Mouse (Mus musculus) C2C12 (cell line): ENCODE data around the gene Sox5. TPM values are rescaled to one million over a fixed set of nuclear protein-coding genes. Genes with fewer than 3 reads are reported as not detected.

ENCODE experiments used
- H3K27me3 ChIP-seq: one replicate; pipeline ENCODE4 v1.6.1; 2011; ENCODE audit not compliant: control insufficient read depth, insufficient read depth, insufficient read length
- H3K36me3 ChIP-seq: one replicate; pipeline ENCODE4 v1.6.1; 2011; ENCODE audit not compliant: control insufficient read depth, insufficient read depth
- H3K4me3 ChIP-seq: one replicate; pipeline ENCODE4 v1.5.1; 2011; ENCODE audit warnings: mild to moderate bottlenecking, control low read depth; ENCODE audit not compliant: poor library complexity, insufficient read depth, severe bottlenecking
- H3K79me2 ChIP-seq: one replicate; pipeline ENCODE4 v1.6.1; 2011; ENCODE audit not compliant: control insufficient read depth, insufficient read depth
- H3K79me3 ChIP-seq: one replicate; pipeline ENCODE4 v1.6.1; 2011; ENCODE audit warnings: low read depth, control low read depth
- H3ac ChIP-seq: one replicate; pipeline ENCODE3; 2011; ENCODE audit warnings: low read depth; ENCODE audit not compliant: control insufficient read depth, insufficient read length
- CEBPB ChIP-seq: IDR thresholded peaks from one replicate; pipeline ENCODE4 v1.6.1; 2011; ENCODE audit warnings: low read depth, mild to moderate bottlenecking, control low read depth, moderate library complexity
- CTCF ChIP-seq: IDR thresholded peaks from one replicate; pipeline ENCODE4 v1.5.1; 2011; ENCODE audit not compliant: control insufficient read depth, insufficient read depth, insufficient read length
- FOSL1 ChIP-seq: IDR thresholded peaks from one replicate; pipeline ENCODE4 v1.8.0; 2011; ENCODE audit warnings: mild to moderate bottlenecking, low read length; ENCODE audit not compliant: poor library complexity, insufficient read depth, severe bottlenecking
- MAX ChIP-seq: IDR thresholded peaks from one replicate; pipeline ENCODE4 v1.6.1; 2011; ENCODE audit warnings: mild to moderate bottlenecking, control low read depth
- MYOD1 ChIP-seq: IDR thresholded peaks from one replicate; pipeline ENCODE4 v1.6.1; 2011; ENCODE audit warnings: low read depth; ENCODE audit not compliant: control insufficient read depth, insufficient read length
- MYOG ChIP-seq: IDR thresholded peaks from one replicate; pipeline ENCODE4 v1.6.1; 2011; ENCODE audit not compliant: control insufficient read depth, insufficient read length; ENCODE audit errors: extremely low read depth
- USF1 ChIP-seq: IDR thresholded peaks from one replicate; pipeline ENCODE4 v1.6.1; 2011; ENCODE audit warnings: low read depth, mild to moderate bottlenecking, control low read depth, moderate library complexity
- long read RNA-seq, 2 experiments: library from polyadenylated mRNA; unstranded; transcript quantifications; one replicate each; pipeline ENCODE4 v2.0.0; 2019 to 2020
- polyA plus RNA-seq: library from polyadenylated mRNA; unstranded; fragments of >200 nt; fragmentation: generic; extraction: Trizol; gene quantifications from one replicate; pipeline ENCODE4 v1.2.1, GENCODE M21; 2012; ENCODE audit warnings: missing spikeins

Sox5 gene
- polyA plus RNA-seq, result 0.07 TPM
- long read RNA-seq, experiment 1, result 0 reads
- long read RNA-seq, experiment 2, partial matches to known transcripts, result 1 of 3 reads
- long read RNA-seq, experiment 2, other reads (novel, unspliced or antisense), result 1 of 3 reads

GRCm38 (mm10) chr6:144781431-144782030 lies at the start of gene Sox5:
TSS of gene Sox5 (minus strand) at chr6:144781977.
- Histone ChIP-seq H3K4me3 (peak within 1 kb of the TSS; percentile 34), H3K27me3 (no peaks in the 10 kb centered on the region), H3K79me2 (no peaks in the 10 kb centered on the region), H3ac (peak within 1 kb of the TSS; percentile 81), H3K36me3 (no peaks in the 10 kb centered on the region), H3K79me3 (no peaks in the 10 kb centered on the region)
- no peak for TF ChIP-seq MAX
- TF ChIP-seq USF1, result no peak

GRCm38 (mm10) chr6:144825018-144825602 lies 43.3 kb upstream of the Sox5 start:
- H3K36me3 ChIP-seq, result no peaks in the 10 kb centered on the region
- TF ChIP-seq MYOD1 (no peak), USF1 (no peak), MYOG (no peak), CTCF (no peak), MAX (no peak), CEBPB (no peak), FOSL1 (no peak)
- no peaks in the 10 kb centered on the region for H3K27me3 ChIP-seq
- no peak overlapping the region for H3ac ChIP-seq
- H3K4me3 ChIP-seq, result no peak overlapping the region
- H3K79me3 ChIP-seq, result no peaks in the 10 kb centered on the region
- no peaks in the 10 kb centered on the region for H3K79me2 ChIP-seq

- TF ChIP-seq MYOD1 (no peak), CEBPB (no peak)
- Histone ChIP-seq H3K36me3 (no peaks in the 10 kb centered on the region), H3ac (no peak overlapping the region), H3K79me3 (no peaks in the 10 kb centered on the region), H3K4me3 (no peak overlapping the region), H3K27me3 (no peaks in the 10 kb centered on the region), H3K79me2 (no peaks in the 10 kb centered on the region)
Observed at GRCm38 (mm10) chr6:144824153-144824552, 42.4 kb upstream of the Sox5 start.

GRCm38 (mm10) chr6:144822594-144822993 lies 40.8 kb upstream of the Sox5 start:
- TF ChIP-seq CEBPB, result no peak
- TF ChIP-seq USF1, result no peak
- TF ChIP-seq FOSL1, result no peak
- no peak for TF ChIP-seq CTCF
- TF ChIP-seq MYOD1, result no peak
- no peak for TF ChIP-seq MAX
- TF ChIP-seq MYOG, result no peak
- no peaks in the 10 kb centered on the region for H3K36me3 ChIP-seq
- H3K4me3 ChIP-seq, result no peak overlapping the region
- H3K27me3 ChIP-seq, result no peaks in the 10 kb centered on the region
- H3ac ChIP-seq, result no peak overlapping the region
- H3K79me3 ChIP-seq, result no peaks in the 10 kb centered on the region
- H3K79me2 ChIP-seq, result no peaks in the 10 kb centered on the region

- no peaks in the 10 kb centered on the region for H3K79me3 ChIP-seq
- TF ChIP-seq FOSL1 (no peak), CEBPB (no peak), MYOD1 (no peak), USF1 (no peak), MYOG (no peak), CTCF (no peak), MAX (no peak)
- no peaks in the 10 kb centered on the region for H3K79me2 ChIP-seq
- H3K36me3 ChIP-seq, result no peaks in the 10 kb centered on the region
- no peak overlapping the region for H3K4me3 ChIP-seq
- no peaks in the 10 kb centered on the region for H3K27me3 ChIP-seq
- no peak overlapping the region for H3ac ChIP-seq
Observed at GRCm38 (mm10) chr6:144821019-144821418, 39.2 kb upstream of the Sox5 start.

- Histone ChIP-seq H3K79me3 (no peaks in the 10 kb centered on the region), H3K79me2 (no peaks in the 10 kb centered on the region), H3K36me3 (no peaks in the 10 kb centered on the region), H3ac (no peak overlapping the region), H3K4me3 (no peak overlapping the region), H3K27me3 (no peaks in the 10 kb centered on the region)
- no peak for TF ChIP-seq FOSL1
- no peak for TF ChIP-seq CEBPB
- no peak for TF ChIP-seq MAX
- TF ChIP-seq MYOD1, result no peak
- TF ChIP-seq CTCF, result no peak
- TF ChIP-seq USF1, result no peak
- no peak for TF ChIP-seq MYOG
Observed at GRCm38 (mm10) chr6:144818016-144818415, 36.2 kb upstream of the Sox5 start.
